Mouse (Mus musculus) liver, embryonic 13.5 days (tissue): ENCODE results near the gene Ssh3. TPM values are rescaled to one million over a fixed set of nuclear protein-coding genes. Genes with fewer than 3 reads are reported as not detected.

Source experiments
- ATAC-seq: fragments of 200-750 bp; cut with Nextera tagmentation; 2 replicates; pipeline ENCODE4 v1.8.0; 2017; ENCODE audit warnings: low read depth, mild to moderate bottlenecking, moderate number of reproducible peaks, moderate library complexity
- DNase-seq: peaks from one replicate; pipeline ENCODE4 v3.0.0; 2022
- H3K27ac ChIP-seq: fragments of 300-500 bp; sonication (generic); 2 replicates; pipeline ENCODE4 v1.5.1; 2015; ENCODE audit warnings: moderate library complexity, mild to moderate bottlenecking, inconsistent platforms
- H3K27me3 ChIP-seq: fragments of 300-500 bp; sonication (generic); 2 replicates; pipeline ENCODE4 v1.6.1; 2015; ENCODE audit warnings: mild to moderate bottlenecking, inconsistent platforms
- H3K36me3 ChIP-seq: fragments of 300-500 bp; sonication (generic); 2 replicates; pipeline ENCODE4 v1.6.1; 2015; ENCODE audit warnings: mild to moderate bottlenecking, inconsistent platforms
- H3K4me1 ChIP-seq: fragments of 300-500 bp; sonication (generic); replicated peaks from 2 replicates; pipeline ENCODE4 v1.6.1; 2015; ENCODE audit warnings: inconsistent platforms
- H3K4me2 ChIP-seq: fragments of 300-500 bp; sonication (generic); 2 replicates; pipeline ENCODE4 v1.6.1; 2015; ENCODE audit warnings: inconsistent platforms, mild to moderate bottlenecking, moderate library complexity
- H3K4me3 ChIP-seq: fragments of 300-500 bp; sonication (generic); replicated peaks from 2 replicates; pipeline ENCODE4 v1.5.1; 2015; ENCODE audit warnings: mild to moderate bottlenecking, inconsistent platforms
- H3K9ac ChIP-seq: fragments of 300-500 bp; sonication (generic); 2 replicates; pipeline ENCODE4 v1.6.1; 2015; ENCODE audit warnings: mild to moderate bottlenecking, inconsistent platforms
- H3K9me3 ChIP-seq: fragments of 300-500 bp; sonication (generic); replicated peaks from 2 replicates; pipeline ENCODE4 v1.6.1; 2016; ENCODE audit warnings: inconsistent platforms
- WGBS: fragments of 180-500 bp; shearing (Covaris S2); methylation state at CpG from one replicate; pipeline ENCODE4 v1.1.7; 2015; ENCODE audit not compliant: insufficient replicate concordance; 5-methylcytosine and 5-hydroxymethylcytosine counted together
- polyA plus RNA-seq: library from polyadenylated mRNA; unstranded; fragments of >200 nt; fragmentation: Nextera tagmentation; extraction: Ambion mirVana; gene quantifications from 2 replicates; pipeline ENCODE4 v1.2.1, GENCODE M21; 2015

The Ssh3 gene
- polyA plus RNA-seq, 1 experiment from 2014 or later = 1.7 TPM

- Histone ChIP-seq H3K4me2 (no peak overlapping the region), H3K4me1 (peaks cover 6% of the 10 kb centered on the region), H3K27ac (no peak overlapping the region), H3K27me3 (0 out of 2 replicates have a peak, but pooled peaks cover 3% of the 10 kb centered on the region), H3K4me3 (no peak overlapping the region), H3K9ac (no peak overlapping the region), H3K9me3 (no peaks in the 10 kb centered on the region; the same call in 1 of the 2 replicates), H3K36me3 (no peaks in the 10 kb centered on the region)
- WGBS = 40% methylated on average over 3 of the region's 3 CpGs
- ATAC-seq (no peak), DNase-seq (no peak)
Observed at GRCm38 (mm10) chr19:4242416-4242815, 26.6 kb downstream of the Ssh3 start.

GRCm38 (mm10) chr19:4240247-4240668 is 28.7 kb downstream of the Ssh3 start:
- ATAC-seq (no peak), DNase-seq (no peak)
- no peak overlapping the region for H3K27ac ChIP-seq
- H3K4me1 ChIP-seq = peaks cover 6% of the 10 kb centered on the region
- no peak overlapping the region for H3K4me3 ChIP-seq
- no peaks in the 10 kb centered on the region for H3K36me3 ChIP-seq
- no peak overlapping the region for H3K9ac ChIP-seq
- H3K27me3 ChIP-seq = 0 out of 2 replicates have a peak, but pooled peaks cover 2% of the 10 kb centered on the region
- no peak overlapping the region for H3K4me2 ChIP-seq
- WGBS = 56% methylated on average over 8 of the region's 8 CpGs
- H3K9me3 ChIP-seq = no peaks in the 10 kb centered on the region; the same call in 1 of the 2 replicates

- Histone ChIP-seq H3K4me3 (no peak overlapping the region), H3K27ac (no peak overlapping the region), H3K27me3 (0 out of 2 replicates have a peak, but pooled peaks cover 4% of the 10 kb centered on the region), H3K4me1 (peaks cover 35% of the 10 kb centered on the region), H3K9ac (no peak overlapping the region; the same call in 1 of the 2 replicates), H3K4me2 (no peak overlapping the region), H3K36me3 (no peaks in the 10 kb centered on the region), H3K9me3 (no peaks in the 10 kb centered on the region; the same call in 1 of the 2 replicates)
- DNase-seq (no peak), ATAC-seq (no peak)
- 62% methylated on average over 4 of the region's 4 CpGs for WGBS
Observed at GRCm38 (mm10) chr19:4234548-4234947, 34.4 kb downstream of the Ssh3 start.

GRCm38 (mm10) chr19:4232651-4233050 is 36.3 kb downstream of the Ssh3 start:
- 69% methylated on average over 7 of the region's 7 CpGs for WGBS
- no peaks in the 10 kb centered on the region for H3K36me3 ChIP-seq
- H3K9ac ChIP-seq = peak overlapping the region; percentile 71; the same call in 1 of the 2 replicates
- peaks cover 43% of the 10 kb centered on the region for H3K4me1 ChIP-seq
- DNase-seq = no peak
- peak overlapping the region; percentile 77; the same call in 1 of the 2 replicates for H3K27ac ChIP-seq
- peak overlapping the region; percentile 68; the same call in 1 of the 2 replicates for H3K4me3 ChIP-seq
- ATAC-seq = no peak
- no peaks in the 10 kb centered on the region; the same call in 1 of the 2 replicates for H3K9me3 ChIP-seq
- peak overlapping the region; percentile 84 for H3K4me2 ChIP-seq
- H3K27me3 ChIP-seq = peaks cover 17% of the 10 kb centered on the region; the same call in 1 of the 2 replicates

GRCm38 (mm10) chr19:4232186-4232572 is 36.8 kb downstream of the Ssh3 start:
- Histone ChIP-seq H3K36me3 (no peaks in the 10 kb centered on the region), H3K4me1 (peaks cover 43% of the 10 kb centered on the region), H3K27ac (peak overlapping the region; percentile 77), H3K4me2 (peak overlapping the region; percentile 84), H3K9me3 (no peaks in the 10 kb centered on the region), H3K4me3 (peak overlapping the region; percentile 68), H3K9ac (peak overlapping the region; percentile 71), H3K27me3 (peaks cover 22% of the 10 kb centered on the region; the same call in 1 of the 2 replicates)
- WGBS = 6% methylated on average over 2 of the region's 2 CpGs
- DNase-seq = no peak
- ATAC-seq = no peak

GRCm38 (mm10) chr19:4231253-4232185 is 37.5 kb downstream of the Ssh3 start, which contains the start of gene Pold4:
Pold4 (plus strand) TSS chr19:4231899.
- H3K27ac ChIP-seq = peak within 1 kb of the TSS; percentile 79
- peaks cover 28% of the 10 kb centered on the region for H3K27me3 ChIP-seq
- H3K4me3 ChIP-seq = peak within 1 kb of the TSS; percentile 68
- H3K9me3 ChIP-seq = no peaks in the 10 kb centered on the region
- DNase-seq = peak; percentile 91
- H3K9ac ChIP-seq = peak within 1 kb of the TSS; percentile 71
- H3K4me1 ChIP-seq = peaks cover 43% of the 10 kb centered on the region
- peak within 1 kb of the TSS; percentile 84 for H3K4me2 ChIP-seq
- H3K36me3 ChIP-seq = no peaks in the 10 kb centered on the region
- WGBS = 12% methylated on average over 26 of the region's 26 CpGs
- ATAC-seq = peak; percentile 89

- no peak overlapping the region for H3K27ac ChIP-seq
- no peak for ATAC-seq
- peaks cover 43% of the 10 kb centered on the region for H3K4me1 ChIP-seq
- H3K4me3 ChIP-seq = no peak overlapping the region
- H3K27me3 ChIP-seq = peaks cover 25% of the 10 kb centered on the region
- no peak overlapping the region for H3K4me2 ChIP-seq
- H3K36me3 ChIP-seq = no peaks in the 10 kb centered on the region
- no peaks in the 10 kb centered on the region for H3K9me3 ChIP-seq
- WGBS = 69% methylated on average over 8 of the region's 8 CpGs
- 0 out of 2 replicates have a peak overlapping the region, but pooled peaks have one; percentile 6 for H3K9ac ChIP-seq
- no peak for DNase-seq
Observed at GRCm38 (mm10) chr19:4230415-4230814, 38.6 kb downstream of the Ssh3 start.

- ATAC-seq (no peak), DNase-seq (no peak)
- WGBS = 56% methylated on average over 9 of the region's 9 CpGs
- Histone ChIP-seq H3K4me3 (no peak overlapping the region), H3K27me3 (peaks cover 31% of the 10 kb centered on the region), H3K9me3 (no peaks in the 10 kb centered on the region), H3K4me1 (peaks cover 43% of the 10 kb centered on the region), H3K9ac (no peak overlapping the region), H3K4me2 (no peak overlapping the region), H3K27ac (no peak overlapping the region), H3K36me3 (no peaks in the 10 kb centered on the region)
Observed at GRCm38 (mm10) chr19:4229451-4230076, 39.4 kb downstream of the Ssh3 start.

GRCm38 (mm10) chr19:4228891-4229290 is 40.1 kb downstream of the Ssh3 start:
- H3K4me1 ChIP-seq = peaks cover 43% of the 10 kb centered on the region
- 0 out of 2 replicates have a peak overlapping the region, but pooled peaks have one; percentile 5 for H3K9ac ChIP-seq
- no peaks in the 10 kb centered on the region for H3K9me3 ChIP-seq
- no peak overlapping the region for H3K4me3 ChIP-seq
- ATAC-seq (no peak), DNase-seq (no peak)
- H3K4me2 ChIP-seq = no peak overlapping the region
- H3K27ac ChIP-seq = no peak overlapping the region
- 71% methylated on average over 4 of the region's 4 CpGs for WGBS
- H3K27me3 ChIP-seq = peaks cover 30% of the 10 kb centered on the region
- no peaks in the 10 kb centered on the region for H3K36me3 ChIP-seq

- no peak overlapping the region for H3K27ac ChIP-seq
- ATAC-seq = no peak
Observed at GRCm38 (mm10) chr19:4227894-4228678, 40.9 kb downstream of the Ssh3 start.

More at GRCm38 (mm10) chr19:4227894-4228678, 40.9 kb downstream of the Ssh3 start:
- no peaks in the 10 kb centered on the region for H3K36me3 ChIP-seq
- 6% methylated on average over 8 of the region's 8 CpGs for WGBS
- H3K4me1 ChIP-seq = peaks cover 43% of the 10 kb centered on the region
- no peaks in the 10 kb centered on the region for H3K9me3 ChIP-seq
- DNase-seq = peak; percentile 60
- no peak overlapping the region for H3K4me2 ChIP-seq
- H3K4me3 ChIP-seq = no peak overlapping the region
- H3K9ac ChIP-seq = no peak overlapping the region
- H3K27me3 ChIP-seq = peaks cover 30% of the 10 kb centered on the region
